Mouse (Mus musculus): ENCODE measurements around the gene Hoxd13. TPM values are rescaled to one million over a fixed set of nuclear protein-coding genes. Genes with fewer than 3 reads are reported as not detected.

Hoxd13 gene
- total and polyA plus RNA-seq, 2 experiments from 2014 or later, result not detected

GRCm38 (mm10) chr2:74699664-74700545 lies 31.8 kb downstream of the Hoxd13 start:
- Histone ChIP-seq H3K27me3 (ENCODE audit: control insufficient read depth, insufficient read depth, low read length) (peaks cover 99% of the 10 kb centered on the region), H3K4me2 (ENCODE audit: low read depth, low read length) (no peak overlapping the region), H3K4me3 (ENCODE audit: low read depth, low read length) (no peak overlapping the region), H3K36me3 (replicated peaks; ENCODE audit: control insufficient read depth, insufficient read depth, low read length) (no peaks in the 10 kb centered on the region), H3K9ac (replicated peaks; ENCODE audit: low read depth, low read length) (no peak overlapping the region), H3K4me1 (ENCODE audit: control insufficient read depth, insufficient read depth) (no peaks in the 10 kb centered on the region), H3K27ac (ENCODE audit: low read depth) (no peak overlapping the region), H3K9me3 (replicated peaks; ENCODE audit: control insufficient read depth, low read length) (no peaks in the 10 kb centered on the region)
- ATAC-seq (ENCODE audit: insufficient read depth, low read depth) (no peak), DNase-seq (ENCODE audit: low spot score) (no peak)
- WGBS, result 5% methylated on average over 23 of the region's 23 CpGs
- no peak for TF ChIP-seq EP300 (IDR thresholded peaks at IDR 0.05; ENCODE audit: low read depth)
- no peak for TF ChIP-seq CTCF (IDR thresholded peaks at IDR 0.05; ENCODE audit: low read depth)

DNA sequence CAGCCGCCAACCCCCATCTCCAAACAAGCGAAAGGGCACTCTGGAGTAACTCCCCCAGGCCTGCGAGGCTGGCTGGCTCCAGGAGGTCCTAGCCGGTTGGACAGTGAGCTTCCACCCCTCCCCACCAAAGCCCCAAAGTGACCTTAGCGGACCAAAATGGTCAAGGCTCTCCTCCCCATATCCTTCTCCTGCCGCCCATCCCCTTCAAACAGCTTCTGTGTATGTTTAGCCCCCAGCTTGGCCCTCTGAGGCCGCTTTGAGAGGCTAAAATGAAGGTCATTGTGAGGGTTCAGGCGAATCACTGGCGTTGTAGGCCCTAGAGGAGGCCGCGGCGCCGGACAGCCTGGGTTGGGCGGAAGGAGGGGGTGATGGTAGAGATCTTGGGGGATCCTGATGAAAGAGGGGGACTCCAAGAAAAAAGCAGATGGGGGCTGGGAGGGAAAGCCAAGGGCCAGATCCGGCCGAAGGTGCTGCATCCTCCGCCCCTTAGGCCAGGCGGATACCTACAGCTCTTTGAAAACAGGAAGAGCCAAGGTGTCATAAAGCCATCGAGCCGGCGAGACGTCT lies 32.5 kb downstream of the Hoxd13 start:
- no peak for DNase-seq (ENCODE audit: low spot score)
- peaks cover 99% of the 10 kb centered on the region for H3K27me3 ChIP-seq (ENCODE audit: control insufficient read depth, insufficient read depth, low read length)
- TF ChIP-seq EP300 (IDR thresholded peaks at IDR 0.05; ENCODE audit: low read depth) (no peak), CTCF (IDR thresholded peaks at IDR 0.05; ENCODE audit: low read depth) (no peak)
- no peak overlapping the region for H3K4me3 ChIP-seq (ENCODE audit: low read depth, low read length)
- no peak overlapping the region for H3K27ac ChIP-seq (ENCODE audit: low read depth)
- H3K36me3 ChIP-seq (replicated peaks; ENCODE audit: control insufficient read depth, insufficient read depth, low read length), result no peaks in the 10 kb centered on the region
- no peaks in the 10 kb centered on the region for H3K9me3 ChIP-seq (replicated peaks; ENCODE audit: control insufficient read depth, low read length)
- WGBS, result 7% methylated on average over 22 of the region's 22 CpGs
- ATAC-seq (ENCODE audit: insufficient read depth, low read depth), result no peak
- no peak overlapping the region for H3K4me2 ChIP-seq (ENCODE audit: low read depth, low read length)
- H3K4me1 ChIP-seq (ENCODE audit: control insufficient read depth, insufficient read depth), result no peaks in the 10 kb centered on the region
- H3K9ac ChIP-seq (replicated peaks; ENCODE audit: low read depth, low read length), result no peak overlapping the region

DNA sequence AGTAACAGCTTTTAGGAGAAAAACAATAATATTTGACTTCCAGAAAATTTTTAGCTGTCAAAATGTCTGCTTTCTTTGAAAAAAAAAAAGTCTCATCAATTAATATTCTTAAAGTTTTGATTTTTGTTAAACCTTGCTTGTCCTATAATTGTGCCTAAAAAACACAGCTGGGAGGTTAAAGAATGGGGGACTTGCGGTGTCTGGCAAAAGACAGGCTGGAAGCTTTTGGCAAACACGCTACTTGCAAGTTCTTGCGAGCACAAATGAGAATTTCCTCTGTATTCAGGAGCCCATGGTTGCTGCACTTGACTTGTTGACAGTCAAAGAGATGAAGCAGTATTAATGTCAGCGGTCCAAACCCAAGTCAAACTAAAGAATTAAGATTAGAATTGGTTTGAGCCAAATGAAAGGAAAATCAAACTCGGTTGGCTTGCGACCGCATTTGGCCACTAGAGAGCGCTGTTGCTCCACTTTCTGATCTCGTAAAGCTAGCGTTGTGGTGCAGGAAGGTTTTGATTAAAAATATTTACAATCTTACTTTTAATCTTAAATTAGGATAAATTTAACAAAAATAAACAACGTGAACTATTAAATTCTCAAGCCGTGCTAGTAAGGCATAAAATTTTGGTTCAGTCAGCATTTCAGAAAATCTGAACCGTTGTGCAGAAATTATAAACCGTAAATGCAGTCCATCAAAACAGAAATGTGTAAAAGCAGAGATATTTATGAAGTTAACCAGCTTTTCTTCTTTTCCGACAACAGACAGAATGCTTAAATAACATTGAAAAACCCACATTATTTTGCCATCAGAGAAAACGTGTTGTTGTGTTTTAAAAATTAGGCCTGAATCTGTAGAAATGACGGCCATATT lies 34.1 kb downstream of the Hoxd13 start:
- Histone ChIP-seq H3K36me3 (replicated peaks; ENCODE audit: control insufficient read depth, insufficient read depth, low read length) (no peaks in the 10 kb centered on the region), H3K9ac (replicated peaks; ENCODE audit: low read depth, low read length) (no peak overlapping the region), H3K27ac (ENCODE audit: low read depth) (no peak overlapping the region), H3K4me3 (ENCODE audit: low read depth, low read length) (no peak overlapping the region), H3K27me3 (ENCODE audit: control insufficient read depth, insufficient read depth, low read length) (peaks cover 98% of the 10 kb centered on the region), H3K4me2 (ENCODE audit: low read depth, low read length) (no peak overlapping the region), H3K9me3 (replicated peaks; ENCODE audit: control insufficient read depth, low read length) (no peaks in the 10 kb centered on the region), H3K4me1 (ENCODE audit: control insufficient read depth, insufficient read depth) (no peaks in the 10 kb centered on the region)
- ATAC-seq (ENCODE audit: insufficient read depth, low read depth) (no peak), DNase-seq (ENCODE audit: low spot score) (peak; percentile 65)
- TF ChIP-seq EP300 (IDR thresholded peaks at IDR 0.05; ENCODE audit: low read depth) (no peak), CTCF (IDR thresholded peaks at IDR 0.05; ENCODE audit: low read depth) (peak; percentile 86)
- WGBS, result 17% methylated on average over 17 of the region's 17 CpGs

- WGBS, result 23% methylated on average over 6 of the region's 6 CpGs
- ATAC-seq (ENCODE audit: insufficient read depth, low read depth) (no peak), DNase-seq (ENCODE audit: low spot score) (no peak)
- Histone ChIP-seq H3K27ac (ENCODE audit: low read depth) (no peak overlapping the region), H3K4me3 (ENCODE audit: low read depth, low read length) (no peak overlapping the region), H3K27me3 (ENCODE audit: control insufficient read depth, insufficient read depth, low read length) (peaks cover 98% of the 10 kb centered on the region), H3K4me1 (ENCODE audit: control insufficient read depth, insufficient read depth) (no peaks in the 10 kb centered on the region), H3K4me2 (ENCODE audit: low read depth, low read length) (no peak overlapping the region), H3K9ac (replicated peaks; ENCODE audit: low read depth, low read length) (no peak overlapping the region), H3K9me3 (replicated peaks; ENCODE audit: control insufficient read depth, low read length) (no peaks in the 10 kb centered on the region), H3K36me3 (replicated peaks; ENCODE audit: control insufficient read depth, insufficient read depth, low read length) (no peaks in the 10 kb centered on the region)
- TF ChIP-seq EP300 (IDR thresholded peaks at IDR 0.05; ENCODE audit: low read depth) (no peak), CTCF (IDR thresholded peaks at IDR 0.05; ENCODE audit: low read depth) (no peak)
Measured at GRCm38 (mm10) chr2:74702820-74703219, 34.7 kb downstream of the Hoxd13 start.

DNA sequence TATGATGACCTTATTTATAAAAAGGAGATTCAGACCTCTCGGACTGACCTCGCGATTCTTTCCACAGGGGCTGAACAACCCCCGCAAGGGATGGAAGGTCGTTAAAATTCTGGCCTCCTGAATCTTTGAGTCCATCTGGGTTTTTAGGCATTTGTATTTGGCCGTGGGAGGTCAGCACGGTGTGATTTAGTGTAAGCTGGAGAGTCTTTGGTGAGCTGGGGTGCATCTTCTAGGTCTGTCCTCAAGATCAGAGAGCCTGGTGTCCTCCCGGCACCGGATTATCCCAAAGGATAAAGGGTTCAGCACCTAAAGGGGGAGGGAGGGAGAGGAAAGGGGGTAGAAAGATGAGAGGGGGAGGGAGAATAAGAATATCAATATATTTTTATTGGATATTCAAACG lies 35.2 kb downstream of the Hoxd13 start:
- H3K36me3 ChIP-seq (replicated peaks; ENCODE audit: control insufficient read depth, insufficient read depth, low read length), result no peaks in the 10 kb centered on the region
- DNase-seq (ENCODE audit: low spot score), result no peak
- no peak for ATAC-seq (ENCODE audit: insufficient read depth, low read depth)
- peaks cover 98% of the 10 kb centered on the region for H3K27me3 ChIP-seq (ENCODE audit: control insufficient read depth, insufficient read depth, low read length)
- 13% methylated on average over 10 of the region's 10 CpGs for WGBS
- TF ChIP-seq CTCF (IDR thresholded peaks at IDR 0.05; ENCODE audit: low read depth) (no peak), EP300 (IDR thresholded peaks at IDR 0.05; ENCODE audit: low read depth) (no peak)
- H3K9ac ChIP-seq (replicated peaks; ENCODE audit: low read depth, low read length), result no peak overlapping the region
- H3K4me3 ChIP-seq (ENCODE audit: low read depth, low read length), result no peak overlapping the region
- H3K4me2 ChIP-seq (ENCODE audit: low read depth, low read length), result no peak overlapping the region
- no peak overlapping the region for H3K27ac ChIP-seq (ENCODE audit: low read depth)
- H3K4me1 ChIP-seq (ENCODE audit: control insufficient read depth, insufficient read depth), result no peaks in the 10 kb centered on the region
- no peaks in the 10 kb centered on the region for H3K9me3 ChIP-seq (replicated peaks; ENCODE audit: control insufficient read depth, low read length)
